Mouse (Mus musculus) olfactory bulb, adult 2 months (tissue): ENCODE measurements around the gene Cyb561a3.

ENCODE experiments used
- CTCF ChIP-seq: fragments of 200-500 bp; IDR thresholded peaks from 2 replicates; pipeline ENCODE4 v1.5.1; 2012; ENCODE audit warnings: low read depth, mild to moderate bottlenecking, low read length, moderate library complexity; ENCODE audit not compliant: insufficient read depth
- POLR2A ChIP-seq: fragments of 200-500 bp; IDR thresholded peaks from 2 replicates; pipeline ENCODE4 v1.6.1; 2012; ENCODE audit warnings: mild to moderate bottlenecking, low read depth, low read length, moderate library complexity; ENCODE audit not compliant: insufficient read depth

GRCm38 (mm10) chr19:10599648-10600047, 22.7 kb downstream of the Cyb561a3 start:
- TF ChIP-seq CTCF (no peak), POLR2A (no peak)
